9 mouse cellular contexts compared by ENCODE assay signal in the genomic region with DNA sequence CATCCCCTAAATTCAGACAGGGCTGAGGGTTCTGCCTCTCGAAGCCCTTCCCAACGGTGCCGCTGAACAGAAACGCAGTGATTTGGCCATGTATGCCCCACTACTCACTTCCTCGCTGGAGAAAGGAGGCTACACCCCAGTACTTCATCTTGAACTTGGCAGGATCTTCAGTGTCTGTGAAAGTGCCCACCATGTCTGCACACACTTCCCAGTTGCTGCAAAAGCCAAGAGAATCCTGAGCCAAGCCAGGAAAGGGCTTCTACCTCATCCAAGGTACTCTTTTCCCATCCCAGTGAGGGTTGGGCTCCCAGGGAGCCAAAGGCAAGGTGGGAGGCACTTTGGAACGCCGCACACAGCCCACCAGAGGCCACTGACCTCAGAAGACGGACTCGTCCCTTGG. TPM values are rescaled to one million over a fixed set of nuclear protein-coding genes. Genes with fewer than 3 reads are reported as not detected.
DNase-seq lines count a peak whose midpoint lies in the region; ATAC-seq and TF ChIP-seq lines count a peak whose summit lies in the region.
"Had no signal": no experiment of that assay in that cellular context is flagged by ENCODE, and none has a peak within 500 bp of the region (broad histone marks: within the 10 kb centered on the region; RNA-seq: fewer than 3 reads in every experiment).

No protein-coding gene starts in this region.

- DNase-seq in gastrocnemius, adult 2 months = no peak
- no peak for DNase-seq in gastrocnemius, postnatal 10 days
- DNase-seq in thymus, postnatal 14 days = no peak

- TF ChIP-seq POLR2A in ES-Bruce4 (IDR thresholded peaks at IDR 0.05; ENCODE audit: insufficient read depth, low read length) = no peak

- no peak for TF ChIP-seq CTCF in gastrocnemius, adult 2 months (IDR thresholded peaks at IDR 0.05)
- no peak for TF ChIP-seq CTCF in ES-Bruce4 (IDR thresholded peaks at IDR 0.05; ENCODE audit: low read depth, low read length)

- H3K9ac ChIP-seq in ES-Bruce4 (ENCODE audit: low read depth, poor library complexity, severe bottlenecking) = no peak overlapping the region
- H3K9ac ChIP-seq in liver, embryonic 16.5 days (ENCODE audit: low read depth, low read length) = peak overlapping the region; percentile 47

- H3K9me3 ChIP-seq in ES-Bruce4 (replicated peaks; ENCODE audit: control insufficient read depth, insufficient read depth, low read length, poor library complexity, severe bottlenecking) = no peaks in the 10 kb centered on the region
- H3K9me3 ChIP-seq in liver, embryonic 16.5 days (replicated peaks; ENCODE audit: control insufficient read depth, low read length) = no peaks in the 10 kb centered on the region

- no peaks in the 10 kb centered on the region for H3K4me1 ChIP-seq in ES-Bruce4 (ENCODE audit: control insufficient read depth, insufficient read depth, low read length)
- no peaks in the 10 kb centered on the region; the same call in 1 of the 2 replicates for H3K4me1 ChIP-seq in liver, embryonic 16.5 days (ENCODE audit: control insufficient read depth, low read depth, low read length)

- ATAC-seq in granulocyte monocyte progenitor cell, adult 5-6 weeks (replicated peaks; ENCODE audit: poor library complexity, severe bottlenecking) = 0 out of 2 replicates have a peak, but pooled peaks have one; percentile 10
- ATAC-seq in liver, embryonic 16.5 days (ENCODE audit: low read depth) = no peak
- no peak for ATAC-seq in CD4-positive, CD25-positive, alpha-beta regulatory T cell, adult 4 months
- no peak for ATAC-seq in cerebellum, adult (ENCODE audit: insufficient number of reproducible peaks, low FRiP score, low TSS enrichment)

- H3K4me3 ChIP-seq in gastrocnemius, adult 2 months = peak overlapping the region; percentile 69
- H3K4me3 ChIP-seq in ES-Bruce4 (ENCODE audit: low read depth, low read length) = peak overlapping the region; percentile 85
- peak overlapping the region; percentile 51 for H3K4me3 ChIP-seq in liver, embryonic 16.5 days (ENCODE audit: low read depth, low read length)

- no peak overlapping the region for H3K27ac ChIP-seq in gastrocnemius, adult 2 months
- no peak overlapping the region for H3K27ac ChIP-seq in ES-Bruce4 (ENCODE audit: insufficient read depth, low read length)
- peak overlapping the region; percentile 57 for H3K27ac ChIP-seq in liver, embryonic 16.5 days (ENCODE audit: low read length)

- H3K4me2 ChIP-seq in liver, embryonic 16.5 days (ENCODE audit: low read depth, low read length) = no peak overlapping the region

- WGBS in liver, embryonic 16.5 days (ENCODE audit: insufficient replicate concordance) = 17% methylated on average over 9 of the region's 9 CpGs

- H3K27me3 ChIP-seq in ES-Bruce4 (ENCODE audit: control insufficient read depth, insufficient read depth, low read length, poor library complexity, severe bottlenecking) = no peaks in the 10 kb centered on the region; the same call in 1 of the 2 replicates
- H3K27me3 ChIP-seq in liver, embryonic 16.5 days (ENCODE audit: control insufficient read depth, insufficient read depth, low read depth, low read length) = peaks cover 20% of the 10 kb centered on the region

- no peak for TF ChIP-seq EP300 in ES-Bruce4 (IDR thresholded peaks at IDR 0.05; ENCODE audit: insufficient read depth, low read depth, low read length)

- intact Hi-C loops in gastrocnemius, adult 2 months (cut with DNase I) = no loop called here

- H3K36me3 ChIP-seq in ES-Bruce4 (ENCODE audit: control insufficient read depth, insufficient read depth, low read length, poor library complexity, severe bottlenecking) = no peaks in the 10 kb centered on the region
- no peaks in the 10 kb centered on the region for H3K36me3 ChIP-seq in liver, embryonic 16.5 days (ENCODE audit: control insufficient read depth, insufficient read depth)

RNA-seq across cellular contexts. Expression of gene Rbp4, which starts 1.2 kb away (rescaled TPM):
- 1 to 10 TPM; 1.1 to 1.7 TPM for total RNA-seq in gastrocnemius, adult 2 months (2021)
- total RNA-seq in gastrocnemius, postnatal 10 days (2021) = 1 to 10 TPM; 5.5 to 7.2 TPM
- 1.2 and 2.0 TPM in 2 replicates for polyA plus RNA-seq in ES-Bruce4 (2011; ENCODE audit: insufficient read depth, insufficient read length, low read depth, missing spikeins)
- not detected in 2 replicates for total RNA-seq in granulocyte monocyte progenitor cell, adult 5-6 weeks (2014; fragmentation: Nextera tagmentation)
- not detected in 2 replicates for total RNA-seq in granulocyte monocyte progenitor cell, adult 5-6 weeks (2017)
- 2,010 and 2,083 TPM in 2 replicates for polyA plus RNA-seq in liver, embryonic 16.5 days (2015; fragmentation: Nextera tagmentation; extraction: Ambion mirVana)
- polyA plus RNA-seq in CD4-positive, CD25-positive, alpha-beta regulatory T cell, adult 4 months (2017; shearing (Covaris generic)) = not detected
- total RNA-seq: monocyte, adult 5-6 weeks had no signal

RNA-seq across cellular contexts. Expression of gene Pde6c, which starts 8.7 kb away (rescaled TPM):
- not detected for total RNA-seq in gastrocnemius, adult 2 months (2021)
- total RNA-seq in gastrocnemius, postnatal 10 days (2021) = not detected
- not detected in 2 replicates for polyA plus RNA-seq in ES-Bruce4 (2011; ENCODE audit: insufficient read depth, insufficient read length, low read depth, missing spikeins)
- total RNA-seq in granulocyte monocyte progenitor cell, adult 5-6 weeks (2014; fragmentation: Nextera tagmentation) = not detected in 2 replicates
- not detected in 2 replicates for total RNA-seq in granulocyte monocyte progenitor cell, adult 5-6 weeks (2017)
- polyA plus RNA-seq in liver, embryonic 16.5 days (2015; fragmentation: Nextera tagmentation; extraction: Ambion mirVana) = 6.7 and 7.1 TPM in 2 replicates
- not detected for polyA plus RNA-seq in CD4-positive, CD25-positive, alpha-beta regulatory T cell, adult 4 months (2017; shearing (Covaris generic))
- total RNA-seq: monocyte, adult 5-6 weeks had no signal

RNA-seq across cellular contexts. Expression of gene Ffar4, which starts 27.1 kb away (rescaled TPM):
- not detected for total RNA-seq in gastrocnemius, adult 2 months (2021)
- under 1 TPM in 1 of 2 experiments, not detected in 1; 0.18 TPM for total RNA-seq in gastrocnemius, postnatal 10 days (2021)
- not detected in 2 replicates for polyA plus RNA-seq in ES-Bruce4 (2011; ENCODE audit: insufficient read depth, insufficient read length, low read depth, missing spikeins)
- not detected in 2 replicates for total RNA-seq in granulocyte monocyte progenitor cell, adult 5-6 weeks (2014; fragmentation: Nextera tagmentation)
- total RNA-seq in granulocyte monocyte progenitor cell, adult 5-6 weeks (2017) = 0.47 TPM in 1 of 2 replicates, not detected in the other
- polyA plus RNA-seq in liver, embryonic 16.5 days (2015; fragmentation: Nextera tagmentation; extraction: Ambion mirVana) = 0.27 TPM in 2 replicates
- polyA plus RNA-seq in CD4-positive, CD25-positive, alpha-beta regulatory T cell, adult 4 months (2017; shearing (Covaris generic)) = not detected
- total RNA-seq: monocyte, adult 5-6 weeks had no signal
